Mouse (Mus musculus): ENCODE measurements around the gene Ppp1r14c.
A peak's percentile ranks its signal among the peaks of the same experiment; 100 is the strongest.
"Not testable (repeated sequence)": the region's sequence is repeated elsewhere in the genome, so short reads cannot be mapped to it uniquely, and the experiment has no call there.

Gene Ppp1r14c

GRCm38 (mm10) chr10:3466135-3466626 is 100.3 kb downstream of the Ppp1r14c start:
- DNase-seq (ENCODE audit: low spot score) = no peak

GRCm38 (mm10) chr10:3468590-3468989 is 102.7 kb downstream of the Ppp1r14c start:
- no peak for DNase-seq (ENCODE audit: low spot score)

- no peak for DNase-seq (ENCODE audit: low spot score)
Measured at GRCm38 (mm10) chr10:3476611-3477010, 110.8 kb downstream of the Ppp1r14c start.

- DNase-seq (ENCODE audit: low spot score) = no peak
Measured at GRCm38 (mm10) chr10:3479772-3480171, 113.9 kb downstream of the Ppp1r14c start.

GRCm38 (mm10) chr10:3490052-3490451 is 124.2 kb downstream of the Ppp1r14c start:
- no peak for DNase-seq (ENCODE audit: low spot score)

GRCm38 (mm10) chr10:3496791-3497190 is 130.9 kb downstream of the Ppp1r14c start:
- DNase-seq (ENCODE audit: low spot score) = no peak

- not testable (repeated sequence) for DNase-seq (ENCODE audit: low spot score)
Measured at GRCm38 (mm10) chr10:3500846-3501245, 135.0 kb downstream of the Ppp1r14c start.

GRCm38 (mm10) chr10:3507484-3508221 is 141.8 kb downstream of the Ppp1r14c start:
- peak; percentile 74 for DNase-seq (ENCODE audit: low spot score)

GRCm38 (mm10) chr10:3508222-3508588 is 142.3 kb downstream of the Ppp1r14c start:
- DNase-seq (ENCODE audit: low spot score) = no peak

GRCm38 (mm10) chr10:3508746-3509145 is 142.9 kb downstream of the Ppp1r14c start:
- DNase-seq (ENCODE audit: low spot score) = no peak

GRCm38 (mm10) chr10:3509663-3510277 is 143.9 kb downstream of the Ppp1r14c start:
- no peak for DNase-seq (ENCODE audit: low spot score)

GRCm38 (mm10) chr10:3510486-3510885 is 144.6 kb downstream of the Ppp1r14c start:
- no peak for DNase-seq (ENCODE audit: low spot score)

GRCm38 (mm10) chr10:3511401-3511800 is 145.5 kb downstream of the Ppp1r14c start:
- no peak for DNase-seq (ENCODE audit: low spot score)

GRCm38 (mm10) chr10:3512620-3513305 is 146.9 kb downstream of the Ppp1r14c start:
- peak; percentile 32 for DNase-seq (ENCODE audit: low spot score)

- DNase-seq (ENCODE audit: low spot score) = no peak
Measured at GRCm38 (mm10) chr10:3513947-3514346, 148.1 kb downstream of the Ppp1r14c start.
